Mouse (Mus musculus): ENCODE measurements around the gene Hist1h1a.
"Not testable (repeated sequence)": the region's sequence is repeated elsewhere in the genome, so short reads cannot be mapped to it uniquely, and the experiment has no call there.

The Hist1h1a gene

GRCm38 (mm10) chr13:23761871-23762821, 1.3 kb upstream of the Hist1h1a start, which contains the start of gene Hist1h3a:
TSS of gene Hist1h3a (minus strand) at chr13:23762386.
- ChIA-PET POLR2A (interaction anchor here (0.6 to 44.4 kb wide), 76 partner anchors 9 to 1982 kb away, joined by 3 to 2331 read pairs (median 10); partner anchors contain the start of genes Hist1h1c (in 4 of the 4), Hist1h2ab (in 4 of the 4), Hist1h2ac (in 4 of the 4) and Hist1h2bc (in 4 of the 4)), CTCF (interaction anchor here in 1 of 4 experiments (1.8 kb wide), 1 partner anchor 64 kb away, joined by 5 read pairs; the partner anchor contains the start of gene Hist1h4c)

- POLR2A ChIA-PET = interaction anchor here (0.6 to 44.4 kb wide), 183 partner anchors 10 to 1977 kb away, joined by 3 to 2331 read pairs (median 5); partner anchors contain the start of genes Hist1h1c (in 4 of the 4), Hist1h2ab (in 4 of the 4), Hist1h2ac (in 4 of the 4) and Hist1h2bc (in 4 of the 4)
- CTCF ChIA-PET = interaction anchor here in 2 of 4 experiments (1.1 to 1.8 kb wide), 3 partner anchors 9 to 65 kb away, joined by 3 to 10 read pairs (median 5); partner anchors contain the start of gene Hist1h4c (in 1 of the 2)
Observed at GRCm38 (mm10) chr13:23763242-23763585, 252 bp upstream of the Hist1h1a start.

GRCm38 (mm10) chr13:23764324-23765171, 1.1 kb downstream of the Hist1h1a start:
- POLR2A ChIA-PET = interaction anchor here (0.5 to 44.4 kb wide), 123 partner anchors 9 to 1981 kb away, joined by 3 to 2331 read pairs (median 6); partner anchors contain the start of genes Hist1h2ab (in 4 of the 4), Hist1h3b (in 4 of the 4), Carmil1 (in 3 of the 4) and Hist1h1c (in 3 of the 4)
- CTCF ChIA-PET = interaction anchor here (0.6 to 1.8 kb wide), 5 partner anchors 8 to 67 kb away, joined by 3 to 10 read pairs (median 5); partner anchors contain the start of gene Hist1h4c (in 1 of the 4)

- POLR2A ChIA-PET = interaction anchor here (0.6 to 44.4 kb wide), 46 partner anchors 8 to 1209 kb away, joined by 3 to 2331 read pairs (median 16); partner anchors contain the start of genes Hist1h2ab (in 4 of the 4), Hist1h3b (in 4 of the 4), Hist1h1c (in 3 of the 4) and Hist1h2ac (in 3 of the 4)
Observed at GRCm38 (mm10) chr13:23765172-23765513, 1.7 kb downstream of the Hist1h1a start.

GRCm38 (mm10) chr13:23766772-23767171, 3.3 kb downstream of the Hist1h1a start:
- ChIA-PET CTCF (no interaction called here), POLR2A (interaction anchor here in 3 of 4 experiments (0.7 to 44.4 kb wide), 11 partner anchors 8 to 134 kb away, joined by 3 to 2331 read pairs (median 9); partner anchors contain the start of genes Hist1h1c (in 3 of the 3), Hist1h3c (in 3 of the 3), Hist1h2ab (in 2 of the 3) and Hist1h2ac (in 2 of the 3))

More at GRCm38 (mm10) chr13:23765172-23765513, 1.7 kb downstream of the Hist1h1a start:
- CTCF ChIA-PET = interaction anchor here in 2 of 4 experiments (0.6 to 0.7 kb wide), 3 partner anchors 35 to 67 kb away, joined by 3 to 7 read pairs (median 7); no protein-coding TSS in a partner anchor

GRCm38 (mm10) chr13:23768834-23769397, 5.5 kb downstream of the Hist1h1a start:
- ChIA-PET POLR2A (interaction anchor here (0.6 to 44.4 kb wide), 22 partner anchors 7 to 1726 kb away, joined by 3 to 2331 read pairs (median 4); partner anchors contain the start of genes Hist1h2ac (in 3 of the 4), Hist1h2bc (in 3 of the 4), Hist1h1c (in 2 of the 4) and Hist1h2bb (in 2 of the 4)), CTCF (interaction anchor here in 1 of 4 experiments (0.6 to 0.7 kb wide), 2 partner anchors 68 to 82 kb away, joined by 3 read pairs; no protein-coding TSS in a partner anchor)

- POLR2A ChIA-PET = interaction anchor here (0.6 to 44.4 kb wide), 17 partner anchors 7 to 1727 kb away, joined by 3 to 2331 read pairs (median 5); partner anchors contain the start of genes Hist1h1c (in 2 of the 4), Hist1h2bb (in 2 of the 4), Hist1h3b (in 2 of the 4) and Hist1h3c (in 2 of the 4)
- CTCF ChIA-PET = not testable (repeated sequence)
Observed at GRCm38 (mm10) chr13:23769613-23770012, 6.1 kb downstream of the Hist1h1a start, which contains the start of gene Trim38. TSS of gene Trim38 (plus strand) at chr13:23769913.

GRCm38 (mm10) chr13:23772561-23773313, 9.3 kb downstream of the Hist1h1a start:
- CTCF ChIA-PET = interaction anchor here in 2 of 4 experiments (0.6 to 1.3 kb wide), 2 partner anchors 9 to 201 kb away, joined by 3 to 10 read pairs; partner anchors contain the start of gene Hist1h1a (in 1 of the 2)
- POLR2A ChIA-PET = interaction anchor here (0.6 to 44.4 kb wide), 30 partner anchors 8 to 507 kb away, joined by 3 to 2331 read pairs (median 6); partner anchors contain the start of genes Hist1h1a (in 4 of the 4), Hist1h3b (in 4 of the 4), Hist1h1c (in 3 of the 4) and Hist1h2ab (in 3 of the 4)

- POLR2A ChIA-PET = interaction anchor here (0.7 to 44.4 kb wide), 19 partner anchors 9 to 620 kb away, joined by 3 to 2331 read pairs (median 5); partner anchors contain the start of genes Hist1h1a (in 3 of the 4), Hist1h2ac (in 3 of the 4), Hist1h2bc (in 3 of the 4) and Hist1h3a (in 3 of the 4)
Observed at GRCm38 (mm10) chr13:23778339-23778738, 14.9 kb downstream of the Hist1h1a start.

GRCm38 (mm10) chr13:23779025-23779424, 15.6 kb downstream of the Hist1h1a start:
- POLR2A ChIA-PET = interaction anchor here in 3 of 4 experiments (0.7 to 44.4 kb wide), 19 partner anchors 9 to 1217 kb away, joined by 3 to 2331 read pairs (median 5); partner anchors contain the start of genes Hist1h1a (in 3 of the 3), Hist1h3a (in 3 of the 3), Hist1h4a (in 3 of the 3) and Hist1h1c (in 2 of the 3)
- CTCF ChIA-PET = interaction anchor here in 2 of 4 experiments (0.7 to 1.1 kb wide), 2 partner anchors 13 to 475 kb away, joined by 3 read pairs; no protein-coding TSS in a partner anchor

More at GRCm38 (mm10) chr13:23778339-23778738, 14.9 kb downstream of the Hist1h1a start:
- CTCF ChIA-PET = interaction anchor here in 1 of 4 experiments (0.7 kb wide), 1 partner anchor 144 kb away, joined by 4 read pairs; no protein-coding TSS in a partner anchor

- POLR2A ChIA-PET = interaction anchor here in 3 of 4 experiments (0.5 to 1.9 kb wide), 11 partner anchors 29 to 1049 kb away, joined by 3 to 16 read pairs (median 4); partner anchors contain the start of genes Hist1h1a (in 3 of the 3), Hist1h3a (in 2 of the 3), Hist1h2ab (in 1 of the 3) and Hist1h3b (in 1 of the 3)
- CTCF ChIA-PET = interaction anchor here (0.5 to 1.8 kb wide), 54 partner anchors 9 to 1087 kb away, joined by 3 to 12 read pairs (median 4); partner anchors contain the start of genes Hist1h2aa (in 1 of the 4), Hist1h2ba (in 1 of the 4) and Hist1h4c (in 1 of the 4)
Observed at GRCm38 (mm10) chr13:23792520-23792919, 29.1 kb downstream of the Hist1h1a start.

GRCm38 (mm10) chr13:23799405-23799804, 35.9 kb downstream of the Hist1h1a start:
- ChIA-PET POLR2A (interaction anchor here in 1 of 4 experiments (1.6 kb wide), 1 partner anchor 35 kb away, joined by 4 read pairs; no protein-coding TSS in a partner anchor), CTCF (no interaction called here)

GRCm38 (mm10) chr13:23804532-23804931, 41.1 kb downstream of the Hist1h1a start:
- ChIA-PET POLR2A (interaction anchor here in 1 of 4 experiments (0.9 kb wide), 1 partner anchor 10 kb away, joined by 3 read pairs; no protein-coding TSS in a partner anchor), CTCF (no interaction called here)

GRCm38 (mm10) chr13:23806422-23807052, 43.1 kb downstream of the Hist1h1a start, which contains the start of gene Slc17a2:
TSS of gene Slc17a2 (plus strand) at chr13:23806993.
- POLR2A ChIA-PET = interaction anchor here in 3 of 4 experiments (0.9 to 1.3 kb wide), 3 partner anchors 42 to 138 kb away, joined by 3 read pairs; partner anchors contain the start of gene Hist1h1a (in 1 of the 3)
- CTCF ChIA-PET = interaction anchor here in 3 of 4 experiments (0.5 to 1.4 kb wide), 3 partner anchors 13 to 435 kb away, joined by 3 to 4 read pairs (median 3); no protein-coding TSS in a partner anchor
